Mouse (Mus musculus) kidney, adult 2 months (tissue): ENCODE measurements around the gene B4galt3. TPM values are rescaled to one million over a fixed set of nuclear protein-coding genes. Genes with fewer than 3 reads are reported as not detected.
A peak's percentile ranks its signal among the peaks of the same experiment; 100 is the strongest.

Source experiments
- DNase-seq: peaks from one replicate; pipeline ENCODE4 v3.0.0; 2021
- H3K27ac ChIP-seq: fragments of 200-500 bp; 2 replicates; pipeline ENCODE4 v1.5.1; 2012; ENCODE audit warnings: low read depth, low read length, control low read depth, inconsistent platforms; ENCODE audit not compliant: insufficient read depth
- H3K27me3 ChIP-seq: fragments of 200-500 bp; replicated peaks from 2 replicates; pipeline ENCODE4 v1.6.1; 2012; ENCODE audit warnings: mild to moderate bottlenecking, moderate library complexity, low read length, inconsistent platforms; ENCODE audit not compliant: control insufficient read depth, insufficient read depth
- H3K36me3 ChIP-seq: fragments of 200-500 bp; 2 replicates; pipeline ENCODE4 v1.6.1; 2012; ENCODE audit warnings: mild to moderate bottlenecking, moderate library complexity, low read length, inconsistent platforms; ENCODE audit not compliant: control insufficient read depth, insufficient read depth
- H3K4me1 ChIP-seq: fragments of 200-500 bp; 2 replicates; pipeline ENCODE4 v1.6.1; 2011; ENCODE audit warnings: low read length; ENCODE audit not compliant: control insufficient read depth, insufficient read depth
- H3K4me3 ChIP-seq: fragments of 200-500 bp; 2 replicates; pipeline ENCODE4 v1.5.1; 2011; ENCODE audit warnings: mild to moderate bottlenecking, low read depth, low read length, control low read depth; ENCODE audit not compliant: insufficient read depth
- CTCF ChIP-seq: fragments of 200-500 bp; conservative IDR thresholded peaks from 2 replicates; pipeline ENCODE4 v1.5.1; 2011; ENCODE audit warnings: low read depth, mild to moderate bottlenecking, control low read depth, low read length, moderate library complexity, mixed read lengths; ENCODE audit not compliant: insufficient read depth, insufficient read length
- POLR2A ChIP-seq: fragments of 200-500 bp; IDR thresholded peaks from one replicate; pipeline ENCODE4 v1.6.1; 2011; ENCODE audit warnings: low read depth, low read length, control low read depth
- WGBS: fragments of 180-500 bp; shearing (Covaris S2); methylation state at CpG from one replicate; pipeline ENCODE4 v1.1.7; 2018; 5-methylcytosine and 5-hydroxymethylcytosine counted together
- polyA plus RNA-seq: library from polyadenylated mRNA; depleted of rRNA; stranded (reverse); fragments of >200 nt; gene quantifications from 2 replicates; pipeline ENCODE4 v1.2.3, GENCODE M21; 2012

B4galt3 gene
- polyA plus RNA-seq, 1 experiment, result 58.9 TPM

- TF ChIP-seq POLR2A (no peak), CTCF (no peak)
- peak; percentile 73 for DNase-seq
- Histone ChIP-seq H3K27ac (peak overlapping the region; percentile 9; the same call in 1 of the 2 replicates), H3K36me3 (no peaks in the 10 kb centered on the region), H3K27me3 (no peaks in the 10 kb centered on the region), H3K4me3 (peak overlapping the region; percentile 67), H3K4me1 (peaks cover 5% of the 10 kb centered on the region; the same call in 1 of the 2 replicates)
- WGBS, result 2% methylated on average over 25 of the region's 25 CpGs
These were observed 10.3 kb downstream of the B4galt3 start for GRCm38 (mm10) chr1:171280250-171280915.

GRCm38 (mm10) chr1:171280916-171281527 is 10.9 kb downstream of the B4galt3 start, which contains the start of gene Ppox:
Ppox (minus strand) TSS chr1:171281186.
- Histone ChIP-seq H3K27ac (peak within 1 kb of the TSS; percentile 59), H3K36me3 (no peaks in the 10 kb centered on the region), H3K4me3 (peak within 1 kb of the TSS; percentile 67), H3K4me1 (peaks cover 5% of the 10 kb centered on the region; the same call in 1 of the 2 replicates), H3K27me3 (no peaks in the 10 kb centered on the region)
- TF ChIP-seq POLR2A (peak; percentile 16), CTCF (no peak)
- peak; percentile 98 for DNase-seq
- WGBS, result under 1% methylated on average over 26 of the region's 26 CpGs

GRCm38 (mm10) chr1:171281528-171281923 is 11.4 kb downstream of the B4galt3 start:
- under 1% methylated on average over 10 of the region's 10 CpGs for WGBS
- peaks cover 5% of the 10 kb centered on the region; the same call in 1 of the 2 replicates for H3K4me1 ChIP-seq
- DNase-seq, result peak; percentile 89

GRCm38 (mm10) chr1:171282086-171282805 is 12.1 kb downstream of the B4galt3 start:
- Histone ChIP-seq H3K4me3 (no peak overlapping the region), H3K4me1 (peaks cover 5% of the 10 kb centered on the region; the same call in 1 of the 2 replicates), H3K36me3 (no peaks in the 10 kb centered on the region), H3K27me3 (no peaks in the 10 kb centered on the region), H3K27ac (no peak overlapping the region)
- DNase-seq, result no peak
- no peak for TF ChIP-seq POLR2A
- TF ChIP-seq CTCF, result no peak
- 67% methylated on average over 18 of the region's 18 CpGs for WGBS

More at GRCm38 (mm10) chr1:171281528-171281923, 11.4 kb downstream of the B4galt3 start:
- Histone ChIP-seq H3K36me3 (no peaks in the 10 kb centered on the region), H3K27me3 (no peaks in the 10 kb centered on the region), H3K4me3 (peak overlapping the region; percentile 64), H3K27ac (peak overlapping the region; percentile 59)
- TF ChIP-seq CTCF (peak; percentile 74), POLR2A (no peak)

GRCm38 (mm10) chr1:171283188-171284160 is 13.3 kb downstream of the B4galt3 start:
- no peaks in the 10 kb centered on the region for H3K36me3 ChIP-seq

GRCm38 (mm10) chr1:171284491-171284890 is 14.4 kb downstream of the B4galt3 start:
- no peak overlapping the region for H3K27ac ChIP-seq
- 77% methylated on average over 15 of the region's 15 CpGs for WGBS
- H3K27me3 ChIP-seq, result no peaks in the 10 kb centered on the region
- H3K4me3 ChIP-seq, result no peak overlapping the region
- DNase-seq, result peak; percentile 1
- no peaks in the 10 kb centered on the region for H3K36me3 ChIP-seq
- TF ChIP-seq POLR2A (no peak), CTCF (no peak)
- peaks cover 5% of the 10 kb centered on the region; the same call in 1 of the 2 replicates for H3K4me1 ChIP-seq

More at GRCm38 (mm10) chr1:171283188-171284160, 13.3 kb downstream of the B4galt3 start:
- DNase-seq, result peak; percentile 3
- Histone ChIP-seq H3K4me3 (no peak overlapping the region), H3K27ac (no peak overlapping the region), H3K4me1 (peaks cover 5% of the 10 kb centered on the region; the same call in 1 of the 2 replicates), H3K27me3 (no peaks in the 10 kb centered on the region)
- 90% methylated on average over 18 of the region's 18 CpGs for WGBS
- TF ChIP-seq CTCF, result no peak
- TF ChIP-seq POLR2A, result no peak
